Mouse (Mus musculus) neural tube, embryonic 12.5 days (tissue): ENCODE results near the gene Grm2. TPM values are rescaled to one million over a fixed set of nuclear protein-coding genes. Genes with fewer than 3 reads are reported as not detected.
"Not testable (repeated sequence)": the region's sequence is repeated elsewhere in the genome, so short reads cannot be mapped to it uniquely, and the experiment has no call there.

Experiments used
- ATAC-seq: fragments of 200-750 bp; cut with Nextera tagmentation; 2 replicates; pipeline ENCODE4 v1.8.0; 2017; ENCODE audit warnings: low read depth, mild to moderate bottlenecking, moderate TSS enrichment, moderate library complexity; ENCODE audit not compliant: low FRiP score
- H3K27ac ChIP-seq: fragments of 300-500 bp; sonication (generic); 2 replicates; pipeline ENCODE4 v1.5.1; 2016
- H3K27me3 ChIP-seq: fragments of 300-500 bp; sonication (generic); replicated peaks from 2 replicates; pipeline ENCODE4 v1.6.1; 2016; ENCODE audit warnings: mild to moderate bottlenecking
- H3K36me3 ChIP-seq: fragments of 300-500 bp; sonication (generic); 2 replicates; pipeline ENCODE4 v1.6.1; 2016; ENCODE audit warnings: mild to moderate bottlenecking
- H3K4me1 ChIP-seq: fragments of 300-500 bp; sonication (generic); 2 replicates; pipeline ENCODE4 v1.6.1; 2016
- H3K4me2 ChIP-seq: fragments of 300-500 bp; sonication (generic); replicated peaks from 2 replicates; pipeline ENCODE4 v1.6.1; 2016; ENCODE audit warnings: mild to moderate bottlenecking
- H3K4me3 ChIP-seq: fragments of 300-500 bp; sonication (generic); 2 replicates; pipeline ENCODE4 v1.5.1; 2016
- H3K9ac ChIP-seq: fragments of 300-500 bp; sonication (generic); 2 replicates; pipeline ENCODE4 v1.6.1; 2016; ENCODE audit warnings: mild to moderate bottlenecking
- H3K9me3 ChIP-seq: fragments of 300-500 bp; sonication (generic); 2 replicates; pipeline ENCODE4 v1.6.1; 2016; ENCODE audit warnings: mild to moderate bottlenecking
- WGBS: fragments of 180-500 bp; shearing (Covaris S2); methylation state at CpG from one replicate; pipeline ENCODE4 v1.1.7; 2016; 5-methylcytosine and 5-hydroxymethylcytosine counted together
- polyA plus RNA-seq: library from polyadenylated mRNA; unstranded; fragments of >200 nt; fragmentation: Nextera tagmentation; extraction: Ambion mirVana; gene quantifications from 2 replicates; pipeline ENCODE4 v1.2.1, GENCODE M21; 2016

The Grm2 gene
- polyA plus RNA-seq, 1 experiment from 2014 or later, result 11.8 TPM

DNA sequence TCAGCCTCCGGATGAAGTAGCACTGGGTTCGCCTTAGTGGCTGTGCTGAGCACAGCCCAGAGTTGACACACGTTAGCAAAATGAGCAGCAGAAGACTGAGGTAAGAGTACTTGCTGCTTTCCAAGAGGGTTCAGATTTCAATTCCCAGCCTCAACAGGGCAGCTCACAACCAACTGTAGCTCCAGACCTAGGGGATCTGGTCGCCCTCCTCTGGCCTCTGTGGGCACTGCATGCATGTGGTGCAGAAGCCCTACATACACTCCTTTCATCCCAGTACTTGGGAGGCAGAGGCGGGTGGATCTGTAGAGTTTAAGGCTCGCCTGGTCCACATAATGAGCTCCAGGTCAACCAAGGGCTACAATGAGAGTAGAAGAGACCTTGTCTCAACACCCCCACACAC is 12.1 kb downstream of the Grm2 start:
- Histone ChIP-seq H3K27ac (no peak overlapping the region), H3K9me3 (no peaks in the 10 kb centered on the region), H3K9ac (no peak overlapping the region), H3K36me3 (no peaks in the 10 kb centered on the region), H3K27me3 (no peaks in the 10 kb centered on the region), H3K4me1 (no peaks in the 10 kb centered on the region), H3K4me3 (no peak overlapping the region), H3K4me2 (no peak overlapping the region)
- 72% methylated on average over 6 of the region's 6 CpGs for WGBS
- ATAC-seq, result no peak

DNA sequence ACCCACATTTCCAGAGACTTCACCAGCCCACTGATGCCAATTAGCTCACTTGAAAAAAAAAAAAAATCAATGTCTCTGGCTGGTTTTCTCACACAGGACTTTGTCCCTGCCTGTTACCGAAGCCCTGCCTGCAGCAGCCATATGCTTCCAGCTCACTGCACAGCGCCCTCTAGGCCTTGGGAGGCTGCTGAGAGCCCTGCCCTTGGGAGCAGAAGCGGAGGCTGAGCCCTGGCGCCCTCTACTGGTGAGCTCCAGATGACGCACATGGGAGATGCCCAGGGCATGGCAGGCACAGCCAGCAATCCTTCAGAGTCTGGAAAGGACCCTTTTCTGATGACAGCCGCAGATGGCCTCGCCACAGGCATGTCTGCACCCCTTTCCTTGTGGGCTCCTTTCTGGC is 12.8 kb downstream of the Grm2 start:
- Histone ChIP-seq H3K9ac (no peak overlapping the region), H3K4me2 (no peak overlapping the region), H3K36me3 (no peaks in the 10 kb centered on the region), H3K4me3 (no peak overlapping the region), H3K27ac (no peak overlapping the region), H3K9me3 (no peaks in the 10 kb centered on the region), H3K27me3 (no peaks in the 10 kb centered on the region), H3K4me1 (no peaks in the 10 kb centered on the region)
- ATAC-seq, result no peak
- 29% methylated on average over 7 of the region's 7 CpGs for WGBS

DNA sequence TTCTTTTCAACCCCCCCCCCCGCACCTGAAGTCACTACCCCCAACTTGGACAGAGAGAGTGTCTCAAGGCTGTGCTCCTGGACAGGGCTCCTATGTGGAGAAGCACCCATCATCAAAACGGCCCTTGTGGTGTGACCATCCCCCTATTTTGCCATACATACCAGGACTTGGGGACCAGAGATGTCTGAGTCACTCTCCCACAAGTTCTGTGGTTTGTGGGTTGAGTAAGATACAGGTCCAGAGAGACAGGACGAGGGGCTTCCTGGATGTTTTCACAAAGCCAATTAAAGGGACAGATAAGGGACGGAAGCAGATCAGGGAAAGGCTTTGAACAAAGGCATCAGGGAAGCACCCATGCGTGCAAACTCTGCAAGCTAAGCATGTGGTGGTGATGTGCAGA is 14.5 kb downstream of the Grm2 start:
- no peak for ATAC-seq
- Histone ChIP-seq H3K4me2 (no peak overlapping the region), H3K36me3 (no peaks in the 10 kb centered on the region), H3K4me3 (no peak overlapping the region), H3K27me3 (no peaks in the 10 kb centered on the region), H3K4me1 (no peaks in the 10 kb centered on the region), H3K9ac (no peak overlapping the region), H3K27ac (no peak overlapping the region), H3K9me3 (no peaks in the 10 kb centered on the region)
- 75% methylated on average over 5 of the region's 5 CpGs for WGBS

DNA sequence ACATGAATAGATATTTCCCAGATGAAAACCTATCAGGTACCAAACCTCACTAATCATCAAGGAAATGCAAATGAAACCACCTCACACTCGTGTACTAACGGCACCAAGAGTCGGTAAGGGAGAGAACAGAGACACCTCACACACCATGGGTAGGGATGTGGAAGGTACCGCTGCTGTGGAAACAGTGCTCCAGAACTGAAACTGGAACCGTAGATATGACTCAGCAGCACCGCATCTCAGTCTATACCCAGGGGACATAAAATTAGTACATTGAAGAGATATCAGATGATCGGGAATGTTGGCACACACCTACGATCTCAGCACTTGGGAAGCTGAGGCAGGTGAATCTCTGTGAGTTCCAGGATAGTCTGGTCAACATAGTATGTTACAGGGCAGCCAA is 17.7 kb downstream of the Grm2 start:
- no peak overlapping the region for H3K4me2 ChIP-seq
- ATAC-seq, result no peak
- no peaks in the 10 kb centered on the region for H3K27me3 ChIP-seq
- 93% methylated on average over 8 of the region's 8 CpGs for WGBS
- no peaks in the 10 kb centered on the region for H3K9me3 ChIP-seq
- no peak overlapping the region for H3K9ac ChIP-seq
- H3K4me3 ChIP-seq, result no peak overlapping the region
- no peaks in the 10 kb centered on the region for H3K36me3 ChIP-seq
- H3K4me1 ChIP-seq, result no peaks in the 10 kb centered on the region
- H3K27ac ChIP-seq, result no peak overlapping the region

DNA sequence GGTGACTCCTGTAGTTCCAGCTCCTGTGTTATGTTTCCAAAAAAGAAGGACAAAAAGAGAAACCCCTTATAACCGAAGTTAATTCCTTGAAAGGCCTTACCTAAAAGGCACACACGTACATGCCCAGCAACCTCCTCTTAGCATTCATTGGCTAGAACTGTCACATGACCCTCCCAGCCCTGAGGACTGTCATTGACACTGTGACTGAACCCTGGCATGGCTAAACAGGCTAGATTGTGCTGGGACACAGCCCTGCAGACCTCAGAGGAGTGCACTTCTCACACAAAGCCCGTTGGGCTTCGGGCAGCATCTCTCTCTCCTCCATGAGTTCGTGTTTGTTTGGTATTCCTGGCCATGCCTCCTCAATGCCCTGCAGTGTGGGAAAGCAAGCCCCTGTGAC is 23.7 kb downstream of the Grm2 start:
- no peak overlapping the region for H3K9ac ChIP-seq
- WGBS, result 65% methylated on average over 5 of the region's 5 CpGs

DNA sequence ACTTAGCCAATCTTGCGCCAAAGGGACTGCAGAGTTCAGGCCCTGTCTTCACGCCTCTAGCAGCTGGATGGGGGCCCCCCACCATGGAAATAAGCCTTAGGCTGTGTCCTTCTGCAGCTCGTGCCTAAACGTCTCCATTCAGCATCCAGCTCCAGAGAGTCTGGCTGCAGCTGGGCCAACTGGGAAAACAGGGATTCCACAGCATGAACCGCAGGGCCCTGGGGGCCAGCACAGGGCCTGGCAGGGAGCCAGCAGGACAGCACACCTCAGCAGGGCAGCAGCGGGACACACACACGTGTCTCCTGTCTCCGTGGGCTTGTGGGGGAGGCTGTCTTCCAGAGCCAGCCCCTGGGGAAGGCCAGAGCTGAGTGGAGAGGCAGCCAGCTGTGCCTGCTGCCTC is 28.1 kb downstream of the Grm2 start:
- not testable (repeated sequence) for ATAC-seq, H3K9ac ChIP-seq, H3K4me3 ChIP-seq, H3K4me2 ChIP-seq, H3K36me3 ChIP-seq, H3K9me3 ChIP-seq, H3K27ac ChIP-seq, H3K27me3 ChIP-seq, H3K4me1 ChIP-seq
- 33% methylated on average over 8 of the region's 8 CpGs for WGBS

More for the DNA sequence above, 23.7 kb downstream of the Grm2 start:
- no peaks in the 10 kb centered on the region for H3K36me3 ChIP-seq
- H3K4me2 ChIP-seq, result no peak overlapping the region
- H3K4me1 ChIP-seq, result 0 out of 2 replicates have a peak, but pooled peaks cover 4% of the 10 kb centered on the region
- ATAC-seq, result no peak
- no peaks in the 10 kb centered on the region for H3K9me3 ChIP-seq
- H3K27ac ChIP-seq, result no peak overlapping the region
- H3K4me3 ChIP-seq, result no peak overlapping the region
- H3K27me3 ChIP-seq, result no peaks in the 10 kb centered on the region

DNA sequence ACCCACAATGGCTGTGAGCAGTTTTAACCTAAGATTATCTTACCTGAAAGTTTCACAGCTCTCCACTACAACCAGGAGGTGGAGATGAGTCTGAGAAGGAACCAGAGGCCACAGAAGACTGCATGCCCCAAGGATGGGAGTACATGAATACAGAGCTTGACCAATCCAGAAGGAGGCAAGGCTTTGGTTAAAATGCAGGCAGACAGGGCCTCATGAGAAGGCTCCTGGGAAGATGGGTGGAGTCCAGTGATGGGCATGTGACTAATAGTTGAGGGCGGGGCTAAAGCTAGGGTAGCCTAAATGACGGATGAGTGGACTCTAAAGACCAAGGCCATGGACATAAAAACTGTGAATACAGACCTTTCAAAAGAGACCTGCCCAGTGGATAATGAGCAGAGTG is 29.6 kb downstream of the Grm2 start, which contains the start of gene Iqcf6:
Iqcf6 (plus strand) TSS at position 301 of the 400 bp plus-strand sequence.
- Histone ChIP-seq H3K27ac (no peak within 1 kb of the TSS), H3K4me3 (no peak within 1 kb of the TSS), H3K9me3 (no peaks in the 10 kb centered on the region), H3K9ac (no peak within 1 kb of the TSS), H3K27me3 (no peaks in the 10 kb centered on the region), H3K36me3 (no peaks in the 10 kb centered on the region), H3K4me1 (0 out of 2 replicates have a peak, but pooled peaks cover 4% of the 10 kb centered on the region), H3K4me2 (no peak within 1 kb of the TSS)
- no peak for ATAC-seq
- WGBS, result 84% methylated on average over 2 of the region's 2 CpGs

DNA sequence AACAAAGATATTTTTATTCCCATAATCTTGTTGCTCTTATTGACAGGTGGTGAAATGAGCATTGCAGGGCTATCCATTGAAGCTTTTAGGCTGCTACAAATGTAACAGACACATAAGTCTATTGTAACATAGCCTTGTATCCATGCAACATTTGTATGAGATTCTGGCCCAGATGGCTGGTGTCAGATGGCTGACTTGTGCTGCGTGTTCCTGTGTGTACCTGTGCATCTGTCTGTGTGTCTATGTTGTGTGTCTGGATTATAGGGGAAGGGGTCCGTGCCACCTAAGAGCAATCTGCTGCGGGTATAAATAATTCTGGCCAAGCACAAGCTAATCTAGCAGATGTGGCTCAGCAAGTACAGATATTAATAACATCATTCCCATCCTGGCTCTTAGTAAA is 38.4 kb downstream of the Grm2 start:
- H3K4me1 ChIP-seq, result no peaks in the 10 kb centered on the region
- no peak overlapping the region for H3K4me2 ChIP-seq
- no peak for ATAC-seq
- H3K9ac ChIP-seq, result no peak overlapping the region
- H3K9me3 ChIP-seq, result 0 out of 2 replicates have a peak, but pooled peaks cover 4% of the 10 kb centered on the region
- no peak overlapping the region for H3K4me3 ChIP-seq
- no peaks in the 10 kb centered on the region for H3K27me3 ChIP-seq
- H3K36me3 ChIP-seq, result no peaks in the 10 kb centered on the region
- WGBS, result 86% methylated on average over 3 of the region's 3 CpGs
- no peak overlapping the region for H3K27ac ChIP-seq

DNA sequence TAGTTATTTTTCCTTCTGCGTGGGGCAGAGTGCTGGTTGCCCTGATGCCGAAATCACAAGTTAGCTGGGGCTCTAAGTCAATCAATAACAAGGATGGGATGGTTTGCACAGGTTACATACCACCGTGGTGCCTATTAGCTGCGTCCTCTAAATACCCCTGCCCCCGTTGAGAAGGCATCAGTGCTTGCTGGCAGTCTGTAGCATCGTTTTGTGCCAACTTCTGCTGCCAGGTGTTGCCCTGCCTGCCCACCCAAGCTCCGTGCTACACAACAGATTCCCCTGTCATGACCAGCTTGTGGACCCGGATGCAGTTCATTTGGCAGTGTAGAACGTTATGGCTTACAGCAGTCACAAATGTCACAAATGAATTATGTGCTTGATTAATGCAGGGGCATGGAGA is 39.6 kb downstream of the Grm2 start:
- 84% methylated on average over 9 of the region's 9 CpGs for WGBS
- Histone ChIP-seq H3K27me3 (no peaks in the 10 kb centered on the region), H3K4me1 (no peaks in the 10 kb centered on the region), H3K9me3 (0 out of 2 replicates have a peak, but pooled peaks cover 4% of the 10 kb centered on the region), H3K9ac (no peak overlapping the region), H3K27ac (no peak overlapping the region), H3K4me3 (no peak overlapping the region), H3K36me3 (no peaks in the 10 kb centered on the region), H3K4me2 (no peak overlapping the region)
- no peak for ATAC-seq

DNA sequence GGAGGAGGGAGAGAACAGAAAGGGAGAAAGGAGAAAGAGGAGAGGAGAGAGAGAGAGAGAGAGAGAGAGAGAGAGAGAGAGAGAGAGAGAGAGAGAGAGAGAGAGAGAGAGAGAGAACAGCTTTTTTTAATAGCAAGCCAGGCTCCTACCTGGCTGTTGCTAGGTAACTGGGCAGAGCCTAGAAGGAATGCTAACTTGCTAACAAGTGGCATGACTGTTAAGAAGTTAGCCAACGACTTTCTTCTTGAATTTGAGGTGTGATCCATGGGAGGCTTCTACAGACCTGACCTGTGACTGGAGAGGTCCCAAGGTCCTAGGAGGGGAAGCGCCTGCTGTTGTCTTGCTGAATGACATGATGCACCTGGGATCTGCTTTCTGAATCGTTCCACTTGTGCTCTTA is 41.3 kb downstream of the Grm2 start:
- no peaks in the 10 kb centered on the region for H3K27me3 ChIP-seq
- no peak overlapping the region for H3K9ac ChIP-seq
- no peaks in the 10 kb centered on the region for H3K9me3 ChIP-seq
- ATAC-seq, result no peak
- H3K4me2 ChIP-seq, result no peak overlapping the region
- no peaks in the 10 kb centered on the region for H3K36me3 ChIP-seq
- H3K4me3 ChIP-seq, result no peak overlapping the region
- H3K4me1 ChIP-seq, result no peaks in the 10 kb centered on the region
- no peak overlapping the region for H3K27ac ChIP-seq
- 59% methylated on average over 3 of the region's 3 CpGs for WGBS

DNA sequence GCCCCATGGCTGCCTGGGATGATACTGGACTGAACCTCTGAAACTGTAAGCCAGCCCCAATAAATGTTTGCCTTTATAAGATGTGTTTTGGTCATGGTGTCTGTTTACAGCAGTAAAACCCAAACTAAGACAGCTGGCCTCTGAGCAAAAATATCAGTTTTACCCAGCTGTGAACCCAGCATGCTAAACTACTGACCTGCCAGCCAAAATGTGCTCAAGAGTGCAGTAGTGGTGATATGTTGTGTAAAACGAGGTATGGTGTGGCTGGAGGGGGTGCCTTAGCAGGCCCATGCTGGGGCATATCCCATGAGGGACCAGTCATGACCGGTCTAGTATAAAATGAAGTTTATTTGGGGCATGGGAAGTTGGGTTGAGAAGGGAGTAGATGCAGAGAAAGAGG is 41.9 kb downstream of the Grm2 start:
- H3K4me2 ChIP-seq, result no peak overlapping the region
- H3K9me3 ChIP-seq, result no peaks in the 10 kb centered on the region
- WGBS, result 72% methylated on average over 2 of the region's 2 CpGs
- ATAC-seq, result no peak
- no peaks in the 10 kb centered on the region for H3K27me3 ChIP-seq
- H3K36me3 ChIP-seq, result no peaks in the 10 kb centered on the region
- no peaks in the 10 kb centered on the region for H3K4me1 ChIP-seq
- no peak overlapping the region for H3K27ac ChIP-seq
- no peak overlapping the region for H3K4me3 ChIP-seq
- no peak overlapping the region for H3K9ac ChIP-seq

DNA sequence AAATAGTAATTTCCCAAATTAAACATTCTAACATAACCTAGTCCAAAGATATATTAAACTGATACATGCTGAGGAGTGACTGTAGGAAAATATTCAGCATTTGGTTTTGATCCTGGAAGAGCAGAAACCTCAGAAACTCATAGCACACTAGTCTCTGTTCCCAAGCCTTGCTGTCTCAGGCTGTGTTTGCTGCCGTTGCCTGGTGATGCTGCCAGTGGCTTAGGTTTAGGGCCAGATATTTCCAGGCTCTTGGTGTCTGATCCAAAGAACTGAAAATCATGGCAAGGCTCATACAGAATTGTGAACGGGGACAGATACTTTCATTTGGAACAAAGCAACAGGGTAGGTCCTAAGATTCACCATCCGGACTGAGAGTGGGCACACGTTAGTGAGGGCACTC is 45.2 kb downstream of the Grm2 start:
- Histone ChIP-seq H3K27ac (no peak overlapping the region), H3K4me1 (no peaks in the 10 kb centered on the region), H3K9ac (no peak overlapping the region), H3K4me2 (no peak overlapping the region), H3K4me3 (no peak overlapping the region), H3K36me3 (no peaks in the 10 kb centered on the region), H3K9me3 (no peaks in the 10 kb centered on the region), H3K27me3 (no peaks in the 10 kb centered on the region)
- 88% methylated on average over 4 of the region's 4 CpGs for WGBS
- no peak for ATAC-seq

DNA sequence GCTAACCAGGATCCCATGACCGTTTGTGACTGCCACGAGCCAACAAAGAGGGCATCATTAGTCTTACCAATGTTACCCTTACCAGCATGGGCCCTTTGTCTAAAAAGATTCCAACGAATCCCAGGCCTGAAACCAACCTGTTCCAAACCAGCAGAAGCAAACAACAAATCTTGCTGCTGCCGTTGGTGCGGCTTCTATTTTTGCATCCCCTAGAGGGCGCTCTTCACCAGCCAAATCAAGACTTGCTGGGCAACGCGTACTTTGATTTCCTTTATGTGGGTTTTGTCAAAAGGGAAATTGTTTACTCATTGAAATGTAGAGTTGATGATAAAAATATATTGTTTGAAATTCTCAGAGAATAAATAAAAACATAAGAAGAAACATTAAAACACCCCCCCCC is 55.3 kb downstream of the Grm2 start:
- no peaks in the 10 kb centered on the region for H3K9me3 ChIP-seq
- H3K4me3 ChIP-seq, result no peak overlapping the region
- H3K4me2 ChIP-seq, result no peak overlapping the region
- no peaks in the 10 kb centered on the region for H3K27me3 ChIP-seq
- WGBS, result 29% methylated on average over 8 of the region's 8 CpGs
- no peaks in the 10 kb centered on the region for H3K36me3 ChIP-seq
- H3K27ac ChIP-seq, result no peak overlapping the region
- no peaks in the 10 kb centered on the region for H3K4me1 ChIP-seq
- H3K9ac ChIP-seq, result no peak overlapping the region
- no peak for ATAC-seq
